Mouse (Mus musculus): ENCODE results near the gene Anks1b. TPM values are rescaled to one million over a fixed set of nuclear protein-coding genes. Genes with fewer than 3 reads are reported as not detected.
"Not testable (repeated sequence)": the region's sequence is repeated elsewhere in the genome, so short reads cannot be mapped to it uniquely, and the experiment has no call there.

The Anks1b gene
- polyA plus RNA-seq, 1 experiment from 2014 or later = 46.0 TPM

DNA sequence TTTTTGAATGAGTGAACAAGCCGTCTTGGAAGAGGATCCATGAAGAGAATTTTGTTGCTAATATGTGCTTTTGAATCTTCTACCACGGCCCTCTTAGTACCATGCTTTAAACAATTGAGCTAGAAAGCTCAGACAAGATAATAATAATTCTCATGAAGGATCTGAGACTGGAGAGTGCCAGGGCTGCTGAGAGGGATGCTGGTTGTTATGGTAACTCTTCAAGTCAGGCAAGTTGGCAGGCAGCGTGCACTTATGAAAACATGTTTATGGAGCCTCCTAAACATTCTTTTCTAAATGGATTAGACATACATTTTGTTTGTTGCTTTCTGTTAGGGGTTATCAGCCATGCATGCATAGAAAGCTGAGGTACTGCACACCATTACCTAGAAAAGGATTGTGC lies 734.3 kb downstream of the Anks1b start:
- ATAC-seq = no peak
- no peak overlapping the region for H3K27ac ChIP-seq

DNA sequence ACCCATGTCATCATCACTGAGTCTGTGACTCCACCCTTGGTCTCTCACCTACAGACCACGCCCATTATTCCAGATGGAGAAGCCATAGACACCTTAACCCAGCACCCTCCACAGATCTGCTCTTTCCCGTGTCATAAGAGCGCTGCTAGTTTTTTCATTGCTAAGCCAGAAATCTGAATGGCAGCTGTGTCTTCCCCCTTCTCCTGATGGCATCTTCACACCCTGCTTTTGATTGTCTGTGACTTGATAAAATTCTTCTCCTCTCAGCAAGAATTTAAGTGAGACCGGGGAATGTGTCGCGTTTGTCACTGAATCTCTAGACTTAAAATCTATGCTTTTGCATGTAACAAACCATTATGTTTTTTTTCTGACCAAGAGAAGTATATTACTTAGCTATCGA lies 736.1 kb downstream of the Anks1b start:
- no peaks in the 10 kb centered on the region for H3K27me3 ChIP-seq
- H3K9ac ChIP-seq (replicated peaks) = no peak overlapping the region
- no peak overlapping the region for H3K4me2 ChIP-seq (replicated peaks)
- H3K4me1 ChIP-seq (replicated peaks) = 0 out of 2 replicates have a peak, but pooled peaks cover 4% of the 10 kb centered on the region
- 92% methylated on average over 7 of the region's 7 CpGs for WGBS
- no peak overlapping the region for H3K27ac ChIP-seq
- no peaks in the 10 kb centered on the region for H3K9me3 ChIP-seq
- H3K4me3 ChIP-seq (replicated peaks) = no peak overlapping the region
- no peak for ATAC-seq
- no peaks in the 10 kb centered on the region for H3K36me3 ChIP-seq

More for the DNA sequence above, 734.3 kb downstream of the Anks1b start:
- H3K9ac ChIP-seq (replicated peaks) = no peak overlapping the region
- H3K4me1 ChIP-seq (replicated peaks) = 0 out of 2 replicates have a peak, but pooled peaks cover 4% of the 10 kb centered on the region
- H3K9me3 ChIP-seq = no peaks in the 10 kb centered on the region
- no peak overlapping the region for H3K4me2 ChIP-seq (replicated peaks)
- H3K27me3 ChIP-seq = no peaks in the 10 kb centered on the region
- H3K36me3 ChIP-seq = no peaks in the 10 kb centered on the region
- no peak overlapping the region for H3K4me3 ChIP-seq (replicated peaks)
- 50% methylated on average over 3 of the region's 3 CpGs for WGBS

DNA sequence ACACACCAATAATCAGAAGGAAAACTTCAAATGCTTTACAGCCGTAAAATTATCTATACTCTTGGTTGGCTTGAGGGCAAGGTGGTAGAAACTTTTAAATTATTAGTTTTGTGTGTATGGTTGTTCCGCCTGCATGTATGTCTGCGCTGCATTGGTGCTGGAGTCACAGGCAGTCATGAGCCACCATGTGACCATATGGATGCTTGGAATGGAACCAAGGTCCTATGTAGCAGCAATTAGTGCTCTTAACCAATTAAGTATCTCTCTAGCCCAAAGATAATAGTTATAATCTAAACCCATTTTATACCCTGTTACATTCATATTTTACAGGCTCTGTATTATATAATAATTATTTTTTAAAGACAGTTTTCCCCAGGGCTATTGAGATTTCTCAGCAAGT lies 739.7 kb downstream of the Anks1b start:
- Histone ChIP-seq H3K9ac (replicated peaks) (no peak overlapping the region), H3K9me3 (no peaks in the 10 kb centered on the region), H3K27me3 (no peaks in the 10 kb centered on the region), H3K36me3 (no peaks in the 10 kb centered on the region), H3K4me1 (replicated peaks) (peaks cover 10% of the 10 kb centered on the region; the same call in 1 of the 2 replicates), H3K4me2 (replicated peaks) (no peak overlapping the region), H3K4me3 (replicated peaks) (no peak overlapping the region), H3K27ac (no peak overlapping the region)
- no peak for ATAC-seq
- WGBS = 98% methylated on average over 3 of the region's 3 CpGs

DNA sequence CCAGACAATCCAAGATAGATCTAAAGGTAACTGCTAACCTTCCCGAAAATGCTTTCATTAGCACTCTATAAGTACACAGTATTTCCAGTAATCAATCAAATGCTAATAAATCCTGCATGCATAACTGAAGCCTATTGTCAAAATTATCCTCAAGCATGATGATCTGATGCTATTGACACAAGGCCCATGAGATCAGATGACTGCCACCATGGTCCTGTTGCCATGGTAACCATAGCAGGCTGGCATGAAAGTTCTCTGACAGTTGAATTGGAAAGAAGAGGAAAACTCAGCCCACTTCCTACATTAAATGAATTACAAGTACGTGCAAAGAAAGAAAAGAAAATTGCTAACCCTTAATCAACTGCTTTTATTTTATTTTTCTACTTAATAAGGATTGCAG lies 741.9 kb downstream of the Anks1b start:
- Histone ChIP-seq H3K4me3 (replicated peaks) (no peak overlapping the region), H3K4me1 (replicated peaks) (peaks cover 10% of the 10 kb centered on the region; the same call in 1 of the 2 replicates), H3K27me3 (no peaks in the 10 kb centered on the region), H3K36me3 (no peaks in the 10 kb centered on the region), H3K9me3 (no peaks in the 10 kb centered on the region), H3K9ac (replicated peaks) (no peak overlapping the region), H3K4me2 (replicated peaks) (no peak overlapping the region), H3K27ac (no peak overlapping the region)
- 45% methylated on average over 2 of the region's 2 CpGs for WGBS
- no peak for ATAC-seq

GRCm38 (mm10) chr10:90616622-90617021 lies 743.3 kb downstream of the Anks1b start:
- no peak for ATAC-seq
- H3K9me3 ChIP-seq = no peaks in the 10 kb centered on the region
- no peak overlapping the region for H3K4me2 ChIP-seq (replicated peaks)
- H3K27me3 ChIP-seq = no peaks in the 10 kb centered on the region
- H3K4me3 ChIP-seq (replicated peaks) = no peak overlapping the region
- peaks cover 10% of the 10 kb centered on the region; the same call in 1 of the 2 replicates for H3K4me1 ChIP-seq (replicated peaks)
- WGBS = 97% methylated on average over 2 of the region's 2 CpGs
- H3K9ac ChIP-seq (replicated peaks) = no peak overlapping the region
- H3K27ac ChIP-seq = no peak overlapping the region
- no peaks in the 10 kb centered on the region for H3K36me3 ChIP-seq

- Histone ChIP-seq H3K9me3 (no peaks in the 10 kb centered on the region), H3K27me3 (no peaks in the 10 kb centered on the region), H3K36me3 (no peaks in the 10 kb centered on the region), H3K4me3 (replicated peaks) (no peak overlapping the region), H3K9ac (replicated peaks) (no peak overlapping the region), H3K4me2 (replicated peaks) (no peak overlapping the region), H3K27ac (no peak overlapping the region), H3K4me1 (replicated peaks) (peaks cover 10% of the 10 kb centered on the region; the same call in 1 of the 2 replicates)
- no peak for ATAC-seq
- WGBS = 81% methylated on average over 7 of the region's 7 CpGs
Measured at GRCm38 (mm10) chr10:90617664-90618296, 744.5 kb downstream of the Anks1b start.

- WGBS = 88% methylated on average over 5 of the region's 5 CpGs
- ATAC-seq = no peak
- no peak overlapping the region for H3K27ac ChIP-seq
- H3K4me2 ChIP-seq (replicated peaks) = no peak overlapping the region
- no peaks in the 10 kb centered on the region for H3K9me3 ChIP-seq
- H3K4me1 ChIP-seq (replicated peaks) = no peaks in the 10 kb centered on the region
- H3K9ac ChIP-seq (replicated peaks) = no peak overlapping the region
- H3K36me3 ChIP-seq = no peaks in the 10 kb centered on the region
- no peak overlapping the region for H3K4me3 ChIP-seq (replicated peaks)
- no peaks in the 10 kb centered on the region for H3K27me3 ChIP-seq
Measured at GRCm38 (mm10) chr10:90627532-90627931, 754.2 kb downstream of the Anks1b start.

DNA sequence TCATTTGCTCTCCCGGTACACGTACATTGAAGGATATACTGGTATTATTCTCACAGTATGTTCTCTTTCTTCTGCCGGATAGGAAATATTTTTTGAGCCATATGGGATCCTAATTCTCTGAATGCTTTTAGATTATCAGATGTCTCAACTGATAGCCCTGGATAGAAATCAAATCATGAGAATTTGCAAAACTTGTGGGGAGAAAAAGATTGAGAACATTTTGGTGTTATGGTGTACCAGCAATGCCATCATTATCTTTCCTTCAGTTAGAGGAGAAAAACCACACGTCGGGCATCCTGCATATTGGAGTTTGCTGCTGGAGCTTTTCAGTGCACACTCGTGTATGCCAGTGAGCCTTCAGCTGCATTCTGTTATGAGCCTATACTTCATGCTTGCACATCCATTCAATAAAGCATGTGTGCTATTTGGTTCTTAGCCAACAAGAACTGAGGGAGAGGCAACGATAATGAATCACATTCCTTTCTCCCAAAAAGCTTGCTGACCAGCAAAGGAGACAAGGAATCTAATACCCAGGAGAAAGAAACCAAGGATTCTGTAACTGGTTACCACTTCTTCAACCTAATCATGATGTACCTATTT lies 756.9 kb downstream of the Anks1b start:
- no peaks in the 10 kb centered on the region for H3K27me3 ChIP-seq
- no peak overlapping the region for H3K4me3 ChIP-seq (replicated peaks)
- H3K9me3 ChIP-seq = no peaks in the 10 kb centered on the region
- 85% methylated on average over 7 of the region's 7 CpGs for WGBS
- H3K36me3 ChIP-seq = no peaks in the 10 kb centered on the region
- ATAC-seq = no peak
- H3K4me1 ChIP-seq (replicated peaks) = no peaks in the 10 kb centered on the region
- no peak overlapping the region for H3K27ac ChIP-seq
- H3K4me2 ChIP-seq (replicated peaks) = no peak overlapping the region
- no peak overlapping the region for H3K9ac ChIP-seq (replicated peaks)

DNA sequence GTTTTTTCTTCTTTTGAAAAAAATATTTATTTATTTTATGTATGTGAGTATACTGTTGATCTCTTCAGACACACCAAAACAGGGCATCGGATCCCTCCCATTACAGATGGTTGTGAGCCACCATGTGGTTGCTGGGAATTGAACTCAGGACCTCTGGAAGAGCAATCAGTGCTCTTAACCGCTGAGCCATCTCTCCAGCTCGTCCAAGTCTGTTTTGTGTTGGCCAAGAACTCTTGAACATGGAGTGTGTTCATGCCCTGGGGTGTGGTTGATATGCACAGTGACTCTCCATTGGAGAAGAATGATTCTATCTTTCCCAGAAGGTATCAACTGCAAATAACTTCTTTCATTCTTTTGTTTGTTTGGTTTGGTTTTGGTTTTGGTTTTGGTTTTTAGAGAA lies 757.5 kb downstream of the Anks1b start:
- H3K36me3 ChIP-seq, ATAC-seq: not testable (repeated sequence)
- WGBS = 84% methylated on average over 3 of the region's 3 CpGs

DNA sequence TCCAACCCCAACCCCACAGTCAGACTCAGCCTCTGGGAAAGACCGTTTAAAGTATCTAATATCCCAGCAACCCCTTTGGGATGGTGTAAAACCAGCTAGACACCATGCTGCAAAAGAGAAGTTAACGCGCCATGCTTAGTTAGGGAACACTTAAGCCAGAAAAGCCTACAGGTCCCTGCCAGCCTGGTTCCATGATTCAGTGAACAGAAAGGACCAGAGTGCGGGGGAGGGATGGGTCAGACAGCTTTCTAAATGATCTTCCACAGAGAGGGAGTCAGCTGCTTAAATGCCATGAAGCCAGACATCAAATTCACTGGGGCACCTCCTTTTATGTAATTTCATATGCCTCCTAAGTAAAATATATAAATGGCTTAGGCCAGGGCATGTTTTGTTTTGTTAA lies 764.0 kb downstream of the Anks1b start:
- Histone ChIP-seq H3K4me1 (replicated peaks) (no peaks in the 10 kb centered on the region; the same call in 1 of the 2 replicates), H3K9ac (replicated peaks) (no peak overlapping the region), H3K4me3 (replicated peaks) (no peak overlapping the region), H3K4me2 (replicated peaks) (no peak overlapping the region), H3K36me3 (no peaks in the 10 kb centered on the region), H3K27ac (no peak overlapping the region), H3K9me3 (no peaks in the 10 kb centered on the region), H3K27me3 (no peaks in the 10 kb centered on the region)
- ATAC-seq = no peak
- 73% methylated on average over 4 of the region's 4 CpGs for WGBS

More for the DNA sequence above, 757.5 kb downstream of the Anks1b start:
- H3K27me3 ChIP-seq; H3K27ac ChIP-seq; H3K9me3 ChIP-seq; H3K4me1 ChIP-seq (replicated peaks); H3K4me3 ChIP-seq (replicated peaks); H3K4me2 ChIP-seq (replicated peaks); H3K9ac ChIP-seq (replicated peaks): not testable (repeated sequence)

DNA sequence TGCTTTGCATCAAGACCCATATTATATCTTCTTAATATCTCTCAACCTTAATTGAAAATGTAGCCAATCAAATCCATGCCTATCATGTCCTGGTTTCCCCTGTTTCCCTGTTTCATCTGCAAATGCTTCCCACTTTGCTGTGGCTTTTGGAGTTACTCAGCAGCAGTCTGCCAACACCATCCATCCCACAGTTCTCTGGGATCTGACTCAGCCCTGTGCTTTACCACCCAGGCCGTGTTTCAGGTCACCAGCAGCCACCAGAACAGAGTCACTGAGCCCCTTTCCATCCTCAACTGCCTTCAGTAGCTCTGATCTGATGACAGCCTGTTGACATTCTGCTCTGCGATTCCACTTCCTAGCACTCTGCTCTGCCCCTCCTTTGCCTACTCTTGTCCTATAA lies 776.4 kb downstream of the Anks1b start:
- no peak overlapping the region for H3K27ac ChIP-seq
- H3K4me3 ChIP-seq (replicated peaks) = no peak overlapping the region
- H3K4me1 ChIP-seq (replicated peaks) = no peaks in the 10 kb centered on the region
- no peak for ATAC-seq
- H3K36me3 ChIP-seq = no peaks in the 10 kb centered on the region
- 84% methylated on average over 2 of the region's 2 CpGs for WGBS
- no peaks in the 10 kb centered on the region for H3K27me3 ChIP-seq
- no peak overlapping the region for H3K4me2 ChIP-seq (replicated peaks)
- no peaks in the 10 kb centered on the region for H3K9me3 ChIP-seq
- no peak overlapping the region for H3K9ac ChIP-seq (replicated peaks)

GRCm38 (mm10) chr10:90657416-90658120 lies 784.3 kb downstream of the Anks1b start:
- ATAC-seq = 0 out of 2 replicates have a peak, but pooled peaks have one; percentile 58
- no peaks in the 10 kb centered on the region for H3K27me3 ChIP-seq
- no peak overlapping the region for H3K4me2 ChIP-seq (replicated peaks)
- no peaks in the 10 kb centered on the region for H3K9me3 ChIP-seq
- 69% methylated on average over 7 of the region's 7 CpGs for WGBS
- no peak overlapping the region for H3K9ac ChIP-seq (replicated peaks)
- no peaks in the 10 kb centered on the region; the same call in 1 of the 2 replicates for H3K4me1 ChIP-seq (replicated peaks)
- no peak overlapping the region for H3K4me3 ChIP-seq (replicated peaks)
- no peak overlapping the region for H3K27ac ChIP-seq
- H3K36me3 ChIP-seq = no peaks in the 10 kb centered on the region
